Mouse (Mus musculus): Measurements from ENCODE around the gene Nus1. TPM values are rescaled to one million over a fixed set of nuclear protein-coding genes. Genes with fewer than 3 reads are reported as not detected.

The Nus1 gene
- polyA plus RNA-seq, 1 experiment, result 7.3 TPM

GRCm38 (mm10) chr10:52415020-52415419, 2.3 kb upstream of the Nus1 start:
- 88% methylated on average over 2 of the region's 2 CpGs for WGBS

GRCm38 (mm10) chr10:52416458-52416857, 889 bp upstream of the Nus1 start:
- WGBS, result 55% methylated on average over 2 of the region's 2 CpGs
- TF ChIP-seq CTCF (IDR thresholded peaks at IDR 0.05; ENCODE audit: extremely low read depth, insufficient read depth, insufficient read length, insufficient replicate concordance), result no peak
- no peak for TF ChIP-seq POLR2A (IDR thresholded peaks at IDR 0.05; ENCODE audit: low read depth, low read length)
- H3K36me3 ChIP-seq (ENCODE audit: control insufficient read depth, insufficient read depth, low read length), result no peaks in the 10 kb centered on the region
- no peak overlapping the region for H3K4me3 ChIP-seq (ENCODE audit: extremely low read depth, insufficient read depth, insufficient read length)
- H3K27ac ChIP-seq (ENCODE audit: insufficient read depth, low read length), result no peak overlapping the region
- no peak for DNase-seq (ENCODE audit: low read depth in 1 of 2, low spot score in 2 of 2)
- H3K27me3 ChIP-seq (ENCODE audit: control insufficient read depth, insufficient read depth, low read length), result no peaks in the 10 kb centered on the region
- peaks cover 9% of the 10 kb centered on the region for H3K4me1 ChIP-seq (ENCODE audit: control insufficient read depth, insufficient read depth, insufficient read length)

More at GRCm38 (mm10) chr10:52415020-52415419, 2.3 kb upstream of the Nus1 start:
- no peak for TF ChIP-seq CTCF (IDR thresholded peaks at IDR 0.05; ENCODE audit: extremely low read depth, insufficient read depth, insufficient read length, insufficient replicate concordance)
- no peak for TF ChIP-seq POLR2A (IDR thresholded peaks at IDR 0.05; ENCODE audit: low read depth, low read length)
- H3K4me1 ChIP-seq (ENCODE audit: control insufficient read depth, insufficient read depth, insufficient read length), result peaks cover 7% of the 10 kb centered on the region; the same call in 1 of the 2 replicates
- no peak overlapping the region for H3K27ac ChIP-seq (ENCODE audit: insufficient read depth, low read length)
- no peak overlapping the region for H3K4me3 ChIP-seq (ENCODE audit: extremely low read depth, insufficient read depth, insufficient read length)
- DNase-seq (ENCODE audit: low read depth in 1 of 2, low spot score in 2 of 2), result no peak
- no peaks in the 10 kb centered on the region for H3K27me3 ChIP-seq (ENCODE audit: control insufficient read depth, insufficient read depth, low read length)
- H3K36me3 ChIP-seq (ENCODE audit: control insufficient read depth, insufficient read depth, low read length), result no peaks in the 10 kb centered on the region

GRCm38 (mm10) chr10:52417998-52418860, 882 bp downstream of the Nus1 start:
- H3K4me3 ChIP-seq (ENCODE audit: extremely low read depth, insufficient read depth, insufficient read length), result peak overlapping the region; percentile 87
- peaks cover 9% of the 10 kb centered on the region for H3K4me1 ChIP-seq (ENCODE audit: control insufficient read depth, insufficient read depth, insufficient read length)
- 3% methylated on average over 39 of the region's 39 CpGs for WGBS
- DNase-seq (ENCODE audit: low read depth in 1 of 2, low spot score in 2 of 2), result peak; percentile 5 to 30
- no peaks in the 10 kb centered on the region for H3K27me3 ChIP-seq (ENCODE audit: control insufficient read depth, insufficient read depth, low read length)
- no peaks in the 10 kb centered on the region for H3K36me3 ChIP-seq (ENCODE audit: control insufficient read depth, insufficient read depth, low read length)
- H3K27ac ChIP-seq (ENCODE audit: insufficient read depth, low read length), result peak overlapping the region; percentile 79
- no peak for TF ChIP-seq POLR2A (IDR thresholded peaks at IDR 0.05; ENCODE audit: low read depth, low read length)
- no peak for TF ChIP-seq CTCF (IDR thresholded peaks at IDR 0.05; ENCODE audit: extremely low read depth, insufficient read depth, insufficient read length, insufficient replicate concordance)

GRCm38 (mm10) chr10:52418931-52419330, 1.6 kb downstream of the Nus1 start:
- no peak overlapping the region for H3K27ac ChIP-seq (ENCODE audit: insufficient read depth, low read length)
- H3K4me1 ChIP-seq (ENCODE audit: control insufficient read depth, insufficient read depth, insufficient read length), result peaks cover 9% of the 10 kb centered on the region
- no peak overlapping the region for H3K4me3 ChIP-seq (ENCODE audit: extremely low read depth, insufficient read depth, insufficient read length)
- DNase-seq (ENCODE audit: low read depth in 1 of 2, low spot score in 2 of 2), result no peak
- no peaks in the 10 kb centered on the region for H3K27me3 ChIP-seq (ENCODE audit: control insufficient read depth, insufficient read depth, low read length)
- TF ChIP-seq POLR2A (IDR thresholded peaks at IDR 0.05; ENCODE audit: low read depth, low read length), result no peak
- no peak for TF ChIP-seq CTCF (IDR thresholded peaks at IDR 0.05; ENCODE audit: extremely low read depth, insufficient read depth, insufficient read length, insufficient replicate concordance)
- WGBS, result 66% methylated on average over 5 of the region's 5 CpGs
- H3K36me3 ChIP-seq (ENCODE audit: control insufficient read depth, insufficient read depth, low read length), result no peaks in the 10 kb centered on the region

- 82% methylated on average over 4 of the region's 4 CpGs for WGBS
- DNase-seq (ENCODE audit: low read depth in 1 of 2, low spot score in 2 of 2), result no peak
- Histone ChIP-seq H3K4me1 (ENCODE audit: control insufficient read depth, insufficient read depth, insufficient read length) (peaks cover 9% of the 10 kb centered on the region), H3K36me3 (ENCODE audit: control insufficient read depth, insufficient read depth, low read length) (no peaks in the 10 kb centered on the region), H3K27ac (ENCODE audit: insufficient read depth, low read length) (no peak overlapping the region), H3K27me3 (ENCODE audit: control insufficient read depth, insufficient read depth, low read length) (no peaks in the 10 kb centered on the region), H3K4me3 (ENCODE audit: extremely low read depth, insufficient read depth, insufficient read length) (no peak overlapping the region)
- TF ChIP-seq POLR2A (IDR thresholded peaks at IDR 0.05; ENCODE audit: low read depth, low read length) (no peak), CTCF (IDR thresholded peaks at IDR 0.05; ENCODE audit: extremely low read depth, insufficient read depth, insufficient read length, insufficient replicate concordance) (no peak)
Measured at GRCm38 (mm10) chr10:52419402-52419801, 2.1 kb downstream of the Nus1 start.

- no peaks in the 10 kb centered on the region for H3K27me3 ChIP-seq (ENCODE audit: control insufficient read depth, insufficient read depth, low read length)
- TF ChIP-seq POLR2A (IDR thresholded peaks at IDR 0.05; ENCODE audit: low read depth, low read length) (no peak), CTCF (IDR thresholded peaks at IDR 0.05; ENCODE audit: extremely low read depth, insufficient read depth, insufficient read length, insufficient replicate concordance) (no peak)
- no peaks in the 10 kb centered on the region for H3K36me3 ChIP-seq (ENCODE audit: control insufficient read depth, insufficient read depth, low read length)
- peaks cover 9% of the 10 kb centered on the region for H3K4me1 ChIP-seq (ENCODE audit: control insufficient read depth, insufficient read depth, insufficient read length)
- no peak for DNase-seq (ENCODE audit: low read depth in 1 of 2, low spot score in 2 of 2)
- H3K27ac ChIP-seq (ENCODE audit: insufficient read depth, low read length), result no peak overlapping the region
- 93% methylated on average over 1 of the region's 1 CpGs for WGBS
- H3K4me3 ChIP-seq (ENCODE audit: extremely low read depth, insufficient read depth, insufficient read length), result no peak overlapping the region
Measured at GRCm38 (mm10) chr10:52420526-52420925, 3.2 kb downstream of the Nus1 start.

- Histone ChIP-seq H3K27ac (ENCODE audit: insufficient read depth, low read length) (no peak overlapping the region), H3K27me3 (ENCODE audit: control insufficient read depth, insufficient read depth, low read length) (no peaks in the 10 kb centered on the region), H3K36me3 (ENCODE audit: control insufficient read depth, insufficient read depth, low read length) (no peaks in the 10 kb centered on the region), H3K4me1 (ENCODE audit: control insufficient read depth, insufficient read depth, insufficient read length) (peaks cover 11% of the 10 kb centered on the region), H3K4me3 (ENCODE audit: extremely low read depth, insufficient read depth, insufficient read length) (no peak overlapping the region)
- WGBS, result 88% methylated on average over 6 of the region's 6 CpGs
- DNase-seq (ENCODE audit: low read depth in 1 of 2, low spot score in 2 of 2), result no peak
- TF ChIP-seq CTCF (IDR thresholded peaks at IDR 0.05; ENCODE audit: extremely low read depth, insufficient read depth, insufficient read length, insufficient replicate concordance) (no peak), POLR2A (IDR thresholded peaks at IDR 0.05; ENCODE audit: low read depth, low read length) (no peak)
Measured at GRCm38 (mm10) chr10:52421716-52422115, 4.4 kb downstream of the Nus1 start.

Measured in spleen, adult 2 months (tissue).